Mouse (Mus musculus) spleen, adult 10 weeks (tissue): ENCODE measurements around the gene Prune1. TPM values are rescaled to one million over a fixed set of nuclear protein-coding genes. Genes with fewer than 3 reads are reported as not detected.

Experiments
- polyA plus RNA-seq: library from polyadenylated mRNA; stranded (reverse); fragments of 350-450 nt; fragmentation: Illumina TruSeq; extraction: RNeasy Lipid Tissue Mini Kit (QIAGEN cat#74804); gene quantifications from one replicate; pipeline ENCODE4 v1.2.3, GENCODE M21; 2015; ENCODE audit warnings: low replicate concordance; ENCODE audit not compliant: insufficient read depth

The Prune1 gene
- 13.4 TPM for polyA plus RNA-seq

DNA sequence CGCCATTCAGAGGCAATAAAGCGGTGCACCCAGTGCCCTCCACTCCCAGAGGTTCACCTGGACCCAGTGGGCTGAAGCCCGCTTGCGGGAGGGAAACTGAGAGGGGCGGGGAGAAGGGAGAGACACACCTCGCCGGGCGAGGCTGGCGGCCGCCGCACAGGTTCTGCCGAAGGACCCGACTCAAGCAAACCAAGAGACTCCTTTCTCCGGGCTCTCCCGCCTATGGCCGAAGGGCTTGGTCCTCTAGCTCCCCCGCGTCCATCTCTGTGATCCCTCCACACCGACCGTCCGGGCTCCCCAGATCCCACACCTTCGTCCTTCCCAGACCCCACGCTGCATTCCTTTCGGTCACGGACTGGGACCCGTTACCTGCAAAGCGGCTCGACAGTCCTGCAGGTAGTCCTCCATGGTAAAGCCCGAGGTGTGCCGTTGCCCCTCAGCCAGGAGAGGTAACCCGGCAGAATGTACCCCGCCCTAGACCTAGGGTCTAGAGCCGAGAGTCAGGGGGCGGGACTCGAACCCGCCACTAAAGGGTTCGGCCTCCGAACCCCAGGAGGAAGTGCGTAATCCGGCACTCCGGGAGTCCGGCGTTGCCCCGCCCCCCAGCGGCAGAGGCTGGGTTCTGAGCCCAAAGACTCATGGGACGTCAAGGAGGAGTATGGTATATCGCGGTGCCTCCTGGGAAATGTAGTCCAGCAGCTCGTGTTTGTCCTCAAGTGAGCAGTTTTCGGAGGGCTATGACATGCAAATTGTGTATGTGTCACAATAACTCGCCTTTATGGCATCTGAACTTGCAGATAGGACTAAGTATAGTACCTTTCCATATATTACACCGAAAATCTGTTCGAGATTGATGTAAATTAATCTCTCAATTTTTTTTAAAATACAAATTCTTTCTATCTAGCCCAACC lies at the start of gene Prune1, which contains the start of gene Mindy1:
Gene Prune1 (minus strand): TSS at position 861 of the 911 bp plus-strand sequence.
Gene Mindy1 (plus strand): TSS at position 130 of the 911 bp plus-strand sequence.

DNA sequence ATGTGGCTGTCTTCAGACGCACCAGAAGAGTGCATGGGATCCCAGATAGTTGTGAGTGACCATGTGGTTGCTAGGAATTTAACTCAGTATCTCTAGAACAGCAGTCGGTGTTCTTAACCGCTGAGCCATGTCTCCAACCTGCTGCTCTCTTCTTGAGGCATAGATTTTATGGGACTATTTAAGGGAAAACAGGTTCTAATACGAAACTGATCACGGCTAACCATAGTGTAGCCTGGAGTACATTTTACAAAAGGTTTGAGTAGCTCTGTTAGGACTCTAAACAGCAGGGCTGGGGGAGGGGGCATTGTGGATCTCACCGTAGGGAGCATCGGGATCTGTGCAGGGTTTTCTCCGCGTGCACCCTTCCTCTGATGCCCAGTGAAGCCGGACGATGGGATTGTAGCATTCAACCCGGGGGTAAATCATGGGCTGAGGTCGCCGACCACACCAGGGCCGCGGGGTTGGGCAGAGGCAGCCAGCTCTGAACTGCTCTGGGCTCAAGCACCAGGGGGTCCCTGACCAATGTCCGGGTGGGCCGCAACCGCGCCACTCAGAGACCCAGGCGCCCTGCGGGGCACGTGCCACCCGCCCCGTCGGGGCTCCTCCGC lies 32.7 kb upstream of the Prune1 start, which contains the start of gene Cers2:
Gene Cers2 (plus strand): TSS at position 306 of the 608 bp plus-strand sequence.

DNA sequence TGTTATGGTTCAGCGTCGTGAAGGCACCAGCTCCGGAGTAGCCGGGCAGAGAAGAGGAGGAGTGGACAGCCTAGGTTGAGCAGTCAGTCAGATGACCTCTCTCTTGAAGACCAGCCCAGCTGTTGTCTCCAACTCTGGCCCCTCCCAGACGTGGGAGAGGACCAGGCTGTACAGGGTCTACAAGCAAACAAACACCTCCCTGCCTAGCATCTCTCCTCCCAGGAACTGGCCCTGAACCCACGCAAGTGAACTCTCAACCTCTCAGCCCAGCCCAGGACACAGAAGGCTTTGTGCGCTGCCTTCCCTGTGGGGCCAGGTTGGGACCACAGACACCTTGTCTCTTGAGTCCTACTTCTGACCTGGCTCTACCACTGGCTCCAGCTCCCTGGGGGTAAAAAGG lies 25.2 kb upstream of the Prune1 start, which contains the start of gene Anxa9:
Gene Anxa9 (minus strand): TSS at position 77 of the 400 bp plus-strand sequence.

DNA sequence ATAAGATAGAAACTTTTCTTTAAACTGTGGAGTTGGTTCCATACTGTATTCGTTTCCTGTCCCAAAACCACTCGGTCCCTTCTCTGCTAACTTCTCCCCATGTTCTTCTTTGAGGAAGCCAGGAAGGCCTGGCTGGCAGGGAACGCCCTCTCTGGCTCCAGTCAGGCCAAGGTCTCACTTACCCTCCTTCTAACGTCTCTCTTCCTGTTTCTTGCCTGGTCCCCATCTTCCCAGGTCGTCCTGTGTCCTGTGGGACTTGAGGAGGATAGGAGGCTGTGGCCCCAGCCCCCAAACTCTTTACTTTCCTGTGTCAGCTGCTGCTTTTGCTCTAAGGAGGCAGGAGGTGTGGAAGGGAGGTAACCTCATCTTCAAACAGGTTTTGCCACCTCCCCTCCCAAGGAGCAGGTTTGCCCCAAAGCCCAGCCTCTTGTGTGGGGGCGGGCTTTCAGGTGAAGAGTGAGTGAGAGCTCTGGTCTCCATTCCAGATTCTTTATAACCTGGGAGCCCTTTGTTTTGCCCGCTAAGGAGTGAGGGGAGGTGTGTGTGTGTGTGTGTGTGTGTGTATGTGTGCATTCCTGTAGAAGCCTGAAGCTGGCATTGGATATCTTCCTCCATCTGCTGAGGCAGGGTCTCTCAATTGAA lies 31.0 kb downstream of the Prune1 start, which contains the start of gene Bnipl:
Gene Bnipl (minus strand): TSS at position 411 of the 642 bp plus-strand sequence.

DNA sequence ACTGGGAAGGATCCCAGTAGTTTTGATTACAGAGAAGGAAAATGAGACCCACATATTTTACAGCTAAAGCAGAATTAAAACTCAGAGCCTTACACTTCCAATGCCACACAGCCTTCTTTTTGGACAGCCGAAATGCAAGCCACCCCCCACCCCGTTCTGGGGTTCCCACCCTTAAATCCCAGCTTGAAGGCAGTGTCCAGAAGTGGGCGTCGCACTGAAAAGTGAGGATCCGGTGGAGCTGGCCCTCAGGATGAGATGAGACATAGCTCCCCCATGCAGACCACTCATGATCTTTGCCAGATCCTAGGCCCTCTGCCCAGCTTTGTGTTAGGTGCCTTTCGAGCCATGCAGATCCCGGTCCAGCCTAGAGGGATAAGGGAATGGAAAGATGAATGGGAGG lies 40.4 kb downstream of the Prune1 start, which contains the start of gene Gm128:
Gene Gm128 (minus strand): TSS at position 101 of the 400 bp plus-strand sequence.

DNA sequence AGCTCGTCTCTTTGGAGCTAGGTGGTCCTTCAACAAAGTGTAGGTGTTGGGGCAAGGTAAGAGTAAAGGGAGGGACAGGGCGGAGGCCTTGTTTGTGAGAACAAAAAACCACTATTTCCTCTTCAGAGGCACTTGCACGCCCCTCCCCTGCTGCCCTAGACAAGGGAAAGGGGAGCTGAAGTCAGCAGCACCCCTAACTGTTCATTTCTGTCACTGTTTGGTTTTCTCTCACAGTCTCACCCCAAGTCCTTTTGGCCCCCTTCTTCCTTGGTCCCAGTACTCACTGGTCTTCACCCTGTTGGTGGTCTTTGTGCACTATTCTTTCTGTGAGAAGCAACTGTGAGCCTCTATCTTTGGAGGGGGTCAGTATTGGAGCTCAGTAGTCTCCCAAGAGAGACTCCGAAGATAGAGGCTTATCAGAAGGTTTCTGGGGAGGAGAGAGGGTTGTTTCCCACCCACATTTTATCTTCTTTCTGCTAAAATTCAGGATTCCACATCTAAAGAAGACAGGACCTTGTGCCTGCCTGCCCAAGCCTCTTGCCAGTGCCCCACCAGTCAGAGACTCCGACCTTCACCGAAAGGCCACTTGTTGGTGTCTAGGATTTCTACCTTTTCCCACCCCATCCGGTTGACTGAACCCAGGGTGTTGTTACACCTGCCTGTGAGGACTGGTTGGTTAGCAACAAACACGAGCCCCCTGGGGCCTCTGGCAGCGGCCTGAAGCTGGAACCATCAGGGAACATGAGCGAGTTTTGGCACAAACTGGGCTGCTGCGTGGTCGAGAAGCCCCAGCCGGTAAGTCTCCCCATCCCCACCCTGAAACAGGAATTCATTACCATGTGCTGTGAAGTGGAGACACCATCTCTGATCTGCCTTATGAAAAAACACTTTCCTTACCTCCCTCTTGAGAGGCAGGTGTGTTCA lies 50.3 kb downstream of the Prune1 start, which contains the start of gene Mllt11:
Gene Mllt11 (minus strand): TSS at position 874 of the 924 bp plus-strand sequence.

DNA sequence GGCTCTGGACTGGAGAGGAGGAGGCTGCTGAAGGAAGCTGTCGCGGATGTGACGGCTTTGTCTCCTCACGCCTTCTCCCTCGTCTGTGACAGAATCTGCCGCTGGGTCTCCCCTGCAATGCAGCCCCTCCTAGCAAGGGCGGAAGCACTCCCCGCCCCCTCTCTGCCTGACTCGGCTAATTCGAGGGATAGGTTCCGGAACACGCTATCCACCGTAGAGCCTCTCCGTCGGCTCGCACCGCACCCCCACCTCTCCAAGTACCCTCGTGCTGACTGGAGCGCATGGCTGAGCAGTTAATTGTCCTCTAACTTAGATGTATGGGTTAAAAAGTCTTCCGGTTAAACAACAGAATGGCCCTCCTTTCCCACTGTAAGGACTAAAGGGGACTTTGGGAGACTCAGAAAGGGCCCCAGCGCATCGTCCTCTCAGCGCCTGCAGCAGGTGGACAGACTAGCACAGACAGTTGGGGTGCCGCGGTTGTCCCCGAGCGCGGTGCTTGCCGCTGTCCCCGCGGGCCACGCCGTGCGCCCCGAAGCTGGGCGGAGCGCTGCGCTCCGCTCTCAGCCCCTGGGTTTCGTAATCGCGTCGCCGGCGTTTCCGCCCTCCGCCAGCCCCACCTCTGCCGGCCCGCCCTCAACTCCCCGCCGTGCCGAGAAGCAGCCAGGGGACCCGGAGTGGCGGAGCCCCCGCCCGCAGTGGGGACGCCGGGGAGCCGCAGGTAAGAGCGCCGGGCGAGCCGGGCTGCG lies 53.6 kb downstream of the Prune1 start, which contains the start of gene Cdc42se1:
Gene Cdc42se1 (plus strand): TSS at position 585 of the 746 bp plus-strand sequence.

DNA sequence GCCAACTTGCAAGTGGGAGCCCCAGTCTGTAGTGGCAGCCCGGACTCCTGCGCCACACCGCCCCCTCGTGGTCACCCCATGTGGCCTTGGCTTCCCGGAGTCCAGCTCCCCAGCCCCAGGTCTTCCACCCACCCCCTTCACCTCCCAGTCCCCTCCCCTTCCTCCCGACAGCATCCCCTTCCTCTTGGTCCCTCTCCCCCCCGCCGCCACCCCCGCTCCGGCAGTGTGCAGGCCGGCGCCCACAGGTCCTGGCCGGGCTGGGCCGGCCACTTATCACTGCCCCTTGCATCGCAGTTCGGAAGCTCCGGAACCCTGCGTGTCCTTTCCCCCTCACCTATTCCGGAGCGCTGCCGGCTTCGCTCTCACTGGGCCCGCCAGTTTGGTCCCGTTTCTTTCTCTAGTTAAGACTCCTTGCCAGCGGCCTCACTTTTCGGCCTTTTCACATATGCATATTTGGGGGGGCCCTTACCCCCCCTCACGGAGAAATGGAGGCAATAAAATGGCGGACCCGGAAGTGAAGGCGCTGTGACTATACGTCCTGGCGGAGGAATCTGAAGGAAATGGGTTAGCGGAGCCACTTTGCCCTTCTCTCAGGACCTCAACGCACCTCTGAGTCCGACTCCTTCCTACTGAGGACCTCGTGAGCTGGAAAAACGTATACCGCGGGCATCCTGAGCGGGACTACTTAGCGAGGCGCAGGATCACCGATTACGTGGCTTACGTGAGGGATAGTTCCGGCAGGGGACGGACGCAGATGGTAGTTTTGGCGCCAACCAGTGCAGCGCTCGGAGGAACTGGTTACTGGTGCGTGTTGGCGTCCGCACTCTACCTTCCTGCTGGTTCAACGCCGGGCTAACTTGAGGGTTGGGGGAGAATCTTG lies 64.4 kb downstream of the Prune1 start, which contains the start of gene Gabpb2:
Gene Gabpb2 (minus strand): TSS at position 662 of the 880 bp plus-strand sequence.

Other genes with a start within 250 kb of the Prune1 start
- 88.5 TPM for gene Psmd4, start 239.5 kb downstream of the Prune1 start, polyA plus RNA-seq
- gene Pip5k1a, start 175.1 kb downstream of the Prune1 start, polyA plus RNA-seq: 20.2 TPM
- gene Vps72, start 171.1 kb downstream of the Prune1 start, polyA plus RNA-seq: 33.3 TPM
- gene Tmod4, start 157.6 kb downstream of the Prune1 start, polyA plus RNA-seq: 3.3 TPM
- gene Scnm1, start 148.1 kb downstream of the Prune1 start, polyA plus RNA-seq: 81.2 TPM
- 10.1 TPM for gene Lysmd1, start 148.0 kb downstream of the Prune1 start, polyA plus RNA-seq
- 32.9 TPM for gene Tnfaip8l2, start 139.7 kb downstream of the Prune1 start, polyA plus RNA-seq
- 0.69 TPM for gene Sema6c, start 121.6 kb downstream of the Prune1 start, polyA plus RNA-seq
- 109 TPM for gene Gabpb2, start 64.2 kb downstream of the Prune1 start, polyA plus RNA-seq
- 160 TPM for gene Cdc42se1, start 53.3 kb downstream of the Prune1 start, polyA plus RNA-seq
- 24.0 TPM for gene Mllt11, start 49.9 kb downstream of the Prune1 start, polyA plus RNA-seq
- gene Gm128, start 40.5 kb downstream of the Prune1 start, polyA plus RNA-seq: not detected
- gene Bnipl, start 30.9 kb downstream of the Prune1 start, polyA plus RNA-seq: not detected
- gene Mindy1, start 731 bp downstream of the Prune1 start, polyA plus RNA-seq: 37.6 TPM
- 6.3 TPM for gene Anxa9, start 25.1 kb upstream of the Prune1 start, polyA plus RNA-seq
- gene Cers2, start 32.7 kb upstream of the Prune1 start, polyA plus RNA-seq: 215 TPM
- 47.4 TPM for gene Setdb1, start 75.1 kb upstream of the Prune1 start, polyA plus RNA-seq
- gene 4930558C23Rik, start 120.8 kb upstream of the Prune1 start, polyA plus RNA-seq: not detected
- gene Arnt, start 152.3 kb upstream of the Prune1 start, polyA plus RNA-seq: 57.5 TPM
- gene Ctsk, start 217.2 kb upstream of the Prune1 start, polyA plus RNA-seq: 6.5 TPM
- 961 TPM for gene Ctss, start 244.7 kb upstream of the Prune1 start, polyA plus RNA-seq